In the genomic region with DNA sequence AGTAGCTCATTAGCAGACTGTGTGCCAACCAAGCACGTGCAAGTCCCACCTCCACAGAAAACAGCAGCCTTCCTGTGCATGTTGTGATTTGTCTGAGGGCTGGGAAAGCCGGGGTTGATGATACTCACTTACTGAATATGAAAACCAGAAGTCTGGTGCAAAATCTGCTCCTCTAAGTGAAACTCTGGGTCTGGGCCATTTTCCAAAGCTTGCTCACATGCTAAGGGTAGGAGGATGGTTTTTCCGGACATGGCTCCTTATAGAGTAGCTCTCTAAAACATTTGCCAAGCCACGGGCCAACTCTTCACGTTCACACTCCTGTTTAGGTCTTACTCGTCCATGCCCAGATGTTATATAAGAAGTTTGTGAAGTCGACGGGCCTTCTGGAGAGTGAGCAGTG, we compare ENCODE assay signal across 20 mouse cellular contexts. TPM values are rescaled to one million over a fixed set of nuclear protein-coding genes. Genes with fewer than 3 reads are reported as not detected.
DNase-seq lines count a peak whose midpoint lies in the region; ATAC-seq lines count a peak whose summit lies in the region.
"Had no signal": no experiment of that assay in that cellular context is flagged by ENCODE, and none has a peak within 500 bp of the region (broad histone marks: within the 10 kb centered on the region; RNA-seq: fewer than 3 reads in every experiment).

No protein-coding gene starts in this region.

- no peak overlapping the region for H3K9ac ChIP-seq in liver, embryonic 11.5 days (ENCODE audit: low read depth, low read length)
- H3K9ac ChIP-seq: forebrain, postnatal 0 days; heart, embryonic 13.5 days; kidney, embryonic 15.5 days; liver, embryonic 15.5 days had no signal

- H3K36me3 ChIP-seq in liver, embryonic 11.5 days (ENCODE audit: control insufficient read depth, insufficient read depth, low read length), result no peaks in the 10 kb centered on the region
- H3K36me3 ChIP-seq: heart, embryonic 13.5 days; kidney, embryonic 15.5 days; liver, embryonic 15.5 days had no signal

- no peak overlapping the region for H3K27ac ChIP-seq in liver, embryonic 11.5 days (ENCODE audit: low read depth, low read length)
- H3K27ac ChIP-seq: heart, embryonic 13.5 days; kidney, embryonic 15.5 days; liver, embryonic 15.5 days had no signal

- no peak for ATAC-seq in liver, embryonic 11.5 days (replicated peaks; ENCODE audit: low FRiP score)
- ATAC-seq: CD4-positive, CD25-positive, alpha-beta regulatory T cell, adult 4 months; forebrain, postnatal 0 days had no signal

- H3K9me3 ChIP-seq in liver, embryonic 11.5 days (ENCODE audit: control insufficient read depth, low read length), result no peaks in the 10 kb centered on the region
- H3K9me3 ChIP-seq: heart, embryonic 13.5 days; kidney, embryonic 15.5 days; liver, embryonic 15.5 days had no signal

- peak; percentile 71 to 87 for DNase-seq in frontal cortex, adult 2 months (ENCODE audit: extremely low spot score in 1 of 2, low spot score in 1 of 2)
- DNase-seq in layer of hippocampus, adult 11-12 months (ENCODE audit: low spot score), result peak; percentile 55
- DNase-seq in left cerebral cortex, adult 8-10 months (ENCODE audit: low spot score in 2 of 2), result peak; percentile 22 to 83
- DNase-seq in right cerebral cortex, postnatal 14 days, result peak; percentile 56
- no peak for DNase-seq in cerebellum, adult 11 months
- no peak for DNase-seq in liver
- DNase-seq in liver, embryonic 11.5 days (ENCODE audit: low spot score), result no peak
- DNase-seq: adrenal gland, postnatal 14 days; cerebellum, postnatal 10 days; embryo, embryonic 11 days; forebrain, postnatal 0 days had no signal

- no peaks in the 10 kb centered on the region for H3K27me3 ChIP-seq in liver, embryonic 11.5 days (replicated peaks; ENCODE audit: control insufficient read depth, insufficient read depth, low read length)
- H3K27me3 ChIP-seq: kidney, embryonic 15.5 days; liver, embryonic 15.5 days had no signal

- WGBS in liver, embryonic 11.5 days, result 70% methylated on average over 8 of the region's 8 CpGs

- H3K4me2 ChIP-seq in liver, embryonic 11.5 days, result no peak overlapping the region
- H3K4me2 ChIP-seq: heart, embryonic 13.5 days; kidney, embryonic 15.5 days; liver, embryonic 15.5 days had no signal

- no peaks in the 10 kb centered on the region for H3K4me1 ChIP-seq in liver, embryonic 11.5 days (replicated peaks; ENCODE audit: control insufficient read depth, insufficient read depth, low read length)
- H3K4me1 ChIP-seq: heart, embryonic 13.5 days; kidney, embryonic 15.5 days; liver, embryonic 15.5 days had no signal

- H3K4me3 ChIP-seq in liver, embryonic 11.5 days (ENCODE audit: low read depth, low read length), result no peak overlapping the region
- H3K4me3 ChIP-seq: heart, embryonic 13.5 days; kidney, embryonic 15.5 days; liver, embryonic 15.5 days; myocyte had no signal

RNA-seq across cellular contexts. Expression of a gene that starts 9.9 kb away (rescaled TPM):
- polyA plus RNA-seq in frontal cortex, adult 2 months (2012; rRNA removed), result 0.04 TPM in 1 of 2 replicates, not detected in the other
- not detected for total RNA-seq in left cerebral cortex, adult 8-10 months (2022)
- not detected in 2 replicates for polyA plus RNA-seq in liver, embryonic 11.5 days (2014; fragmentation: Nextera tagmentation; extraction: Ambion mirVana)
- total RNA-seq: adrenal gland, postnatal 14 days; forebrain, postnatal 0 days; hematopoietic stem cell, adult 5-6 weeks; MEL had no signal
- polyA plus RNA-seq: CD4-positive, CD25-positive, alpha-beta regulatory T cell, adult 4 months; forebrain, postnatal 0 days; liver, embryonic 15.5 days had no signal

RNA-seq across cellular contexts. Expression of a gene that starts 41.0 kb away (rescaled TPM):
- 93.6 and 116 TPM in 2 replicates for polyA plus RNA-seq in frontal cortex, adult 2 months (2012; rRNA removed)
- 100 to 1,000 TPM; 116 to 148 (median 130) TPM for total RNA-seq in left cerebral cortex, adult 8-10 months (2022)
- polyA plus RNA-seq in liver, embryonic 11.5 days (2014; fragmentation: Nextera tagmentation; extraction: Ambion mirVana), result 168 and 175 TPM in 2 replicates

RNA-seq across cellular contexts. Expression of a gene that starts 41.6 kb away (rescaled TPM):
- 6.9 and 9.2 TPM in 2 replicates for polyA plus RNA-seq in frontal cortex, adult 2 months (2012; rRNA removed)
- 10 to 100 TPM in 1 of 4 experiments, 1 to 10 TPM in 3; 6.6 to 10.1 (median 7.8) TPM for total RNA-seq in left cerebral cortex, adult 8-10 months (2022)
- polyA plus RNA-seq in liver, embryonic 11.5 days (2014; fragmentation: Nextera tagmentation; extraction: Ambion mirVana), result 1.1 and 2.6 TPM in 2 replicates

RNA-seq across cellular contexts. Expression of a gene that starts 52.0 kb away (rescaled TPM):
- polyA plus RNA-seq in frontal cortex, adult 2 months (2012; rRNA removed), result 23.8 and 24.2 TPM in 2 replicates
- total RNA-seq in left cerebral cortex, adult 8-10 months (2022), result 10 to 100 TPM in 3 of 4 experiments, 1 to 10 TPM in 1; 8.7 to 12.4 (median 11.5) TPM
- 1.2 TPM in 2 replicates for polyA plus RNA-seq in liver, embryonic 11.5 days (2014; fragmentation: Nextera tagmentation; extraction: Ambion mirVana)

RNA-seq across cellular contexts. Expression of a gene that starts 52.0 kb away (rescaled TPM):
- 0.42 and 0.48 TPM in 2 replicates for polyA plus RNA-seq in frontal cortex, adult 2 months (2012; rRNA removed)
- total RNA-seq in left cerebral cortex, adult 8-10 months (2022), result not detected
- polyA plus RNA-seq in liver, embryonic 11.5 days (2014; fragmentation: Nextera tagmentation; extraction: Ambion mirVana), result not detected in 2 replicates
- total RNA-seq: adrenal gland, postnatal 14 days; granulocyte monocyte progenitor cell, adult 5-6 weeks; hematopoietic stem cell, adult 5-6 weeks; layer of hippocampus, postnatal 25 days; MEL had no signal
- polyA plus RNA-seq: CD4-positive, CD25-positive, alpha-beta regulatory T cell, adult 4 months; forebrain, postnatal 0 days; heart, embryonic 13.5 days; kidney, embryonic 15.5 days; liver, embryonic 15.5 days had no signal

Comparison
In these comparisons a context has a peak if more than half of its experiments do, and no peak if none do; other contexts are left out.
1. DNase-seq: peak in frontal cortex, adult 2 months (2 of 2), layer of hippocampus, adult 11-12 months (single experiment), left cerebral cortex, adult 8-10 months (2 of 2) and right cerebral cortex, postnatal 14 days (single experiment); none in cerebellum, adult 11 months (single experiment), liver (single experiment) and liver, embryonic 11.5 days (single experiment).